Mouse (Mus musculus) liver, embryonic 15.5 days (tissue): ENCODE measurements around the gene Mrc1. TPM values are rescaled to one million over a fixed set of nuclear protein-coding genes. Genes with fewer than 3 reads are reported as not detected.

Experiments used
- ATAC-seq: fragments of 200-750 bp; cut with Nextera tagmentation; 2 replicates; pipeline ENCODE4 v1.8.0; 2017; ENCODE audit warnings: moderate number of reproducible peaks, mild to moderate bottlenecking, moderate library complexity; ENCODE audit not compliant: insufficient read depth
- H3K27ac ChIP-seq: fragments of 300-500 bp; sonication (generic); replicated peaks from 2 replicates; pipeline ENCODE4 v1.5.1; 2015; ENCODE audit warnings: mild to moderate bottlenecking, inconsistent platforms
- H3K27me3 ChIP-seq: fragments of 300-500 bp; sonication (generic); 2 replicates; pipeline ENCODE4 v1.6.1; 2015; ENCODE audit warnings: mild to moderate bottlenecking, inconsistent platforms
- H3K36me3 ChIP-seq: fragments of 300-500 bp; sonication (generic); replicated peaks from 2 replicates; pipeline ENCODE4 v1.6.1; 2015; ENCODE audit warnings: moderate library complexity, mild to moderate bottlenecking, inconsistent platforms
- H3K4me1 ChIP-seq: fragments of 300-500 bp; sonication (generic); replicated peaks from 2 replicates; pipeline ENCODE4 v1.6.1; 2015; ENCODE audit warnings: inconsistent platforms
- H3K4me2 ChIP-seq: fragments of 300-500 bp; sonication (generic); 2 replicates; pipeline ENCODE4 v1.6.1; 2015; ENCODE audit warnings: moderate library complexity, mild to moderate bottlenecking, inconsistent platforms
- H3K4me3 ChIP-seq: fragments of 300-500 bp; sonication (generic); replicated peaks from 2 replicates; pipeline ENCODE4 v1.5.1; 2015; ENCODE audit warnings: mild to moderate bottlenecking, inconsistent platforms
- H3K9ac ChIP-seq: fragments of 300-500 bp; sonication (generic); 2 replicates; pipeline ENCODE4 v1.6.1; 2015; ENCODE audit warnings: moderate library complexity, mild to moderate bottlenecking, inconsistent platforms
- H3K9me3 ChIP-seq: fragments of 300-500 bp; sonication (generic); replicated peaks from 2 replicates; pipeline ENCODE4 v1.6.1; 2016; ENCODE audit warnings: inconsistent platforms
- WGBS: fragments of 180-500 bp; shearing (Covaris S2); methylation state at CpG from one replicate; pipeline ENCODE4 v1.1.7; 2015; ENCODE audit warnings: mixed read lengths; ENCODE audit not compliant: insufficient replicate concordance; 5-methylcytosine and 5-hydroxymethylcytosine counted together
- polyA plus RNA-seq: library from polyadenylated mRNA; unstranded; fragments of >200 nt; fragmentation: Nextera tagmentation; extraction: Ambion mirVana; gene quantifications from 2 replicates; pipeline ENCODE4 v1.2.1, GENCODE M21; 2015

The Mrc1 gene
- polyA plus RNA-seq, 1 experiment from 2014 or later = 8.1 TPM

DNA sequence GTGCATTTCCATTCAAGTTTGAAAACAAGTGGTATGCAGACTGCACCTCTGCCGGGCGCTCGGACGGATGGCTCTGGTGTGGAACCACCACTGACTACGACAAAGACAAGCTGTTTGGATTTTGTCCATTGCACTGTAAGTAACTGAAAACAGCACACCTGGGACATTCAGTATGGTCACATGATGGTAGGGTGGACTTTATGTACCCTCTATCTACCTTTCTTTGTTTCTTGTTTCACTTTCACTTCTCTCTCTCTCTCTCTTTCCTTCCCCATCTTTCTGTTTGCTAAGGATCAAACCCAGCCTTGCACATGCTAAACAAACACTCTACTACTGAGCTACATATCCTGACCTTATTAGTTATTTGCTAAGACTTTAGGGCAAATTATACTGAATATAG lies 15.0 kb downstream of the Mrc1 start:
- no peaks in the 10 kb centered on the region for H3K27me3 ChIP-seq
- WGBS = 80% methylated on average over 5 of the region's 5 CpGs
- no peak overlapping the region for H3K9ac ChIP-seq
- H3K27ac ChIP-seq = no peak overlapping the region
- H3K9me3 ChIP-seq = no peaks in the 10 kb centered on the region
- ATAC-seq = no peak
- no peaks in the 10 kb centered on the region for H3K36me3 ChIP-seq
- H3K4me2 ChIP-seq = no peak overlapping the region
- no peak overlapping the region for H3K4me3 ChIP-seq
- H3K4me1 ChIP-seq = no peaks in the 10 kb centered on the region

GRCm38 (mm10) chr2:14244668-14245067 lies 15.5 kb downstream of the Mrc1 start:
- Histone ChIP-seq H3K27me3 (no peaks in the 10 kb centered on the region), H3K27ac (no peak overlapping the region), H3K4me3 (no peak overlapping the region), H3K4me1 (no peaks in the 10 kb centered on the region), H3K36me3 (no peaks in the 10 kb centered on the region), H3K9ac (no peak overlapping the region), H3K9me3 (no peaks in the 10 kb centered on the region), H3K4me2 (no peak overlapping the region)
- ATAC-seq = no peak
- 32% methylated on average over 2 of the region's 2 CpGs for WGBS

DNA sequence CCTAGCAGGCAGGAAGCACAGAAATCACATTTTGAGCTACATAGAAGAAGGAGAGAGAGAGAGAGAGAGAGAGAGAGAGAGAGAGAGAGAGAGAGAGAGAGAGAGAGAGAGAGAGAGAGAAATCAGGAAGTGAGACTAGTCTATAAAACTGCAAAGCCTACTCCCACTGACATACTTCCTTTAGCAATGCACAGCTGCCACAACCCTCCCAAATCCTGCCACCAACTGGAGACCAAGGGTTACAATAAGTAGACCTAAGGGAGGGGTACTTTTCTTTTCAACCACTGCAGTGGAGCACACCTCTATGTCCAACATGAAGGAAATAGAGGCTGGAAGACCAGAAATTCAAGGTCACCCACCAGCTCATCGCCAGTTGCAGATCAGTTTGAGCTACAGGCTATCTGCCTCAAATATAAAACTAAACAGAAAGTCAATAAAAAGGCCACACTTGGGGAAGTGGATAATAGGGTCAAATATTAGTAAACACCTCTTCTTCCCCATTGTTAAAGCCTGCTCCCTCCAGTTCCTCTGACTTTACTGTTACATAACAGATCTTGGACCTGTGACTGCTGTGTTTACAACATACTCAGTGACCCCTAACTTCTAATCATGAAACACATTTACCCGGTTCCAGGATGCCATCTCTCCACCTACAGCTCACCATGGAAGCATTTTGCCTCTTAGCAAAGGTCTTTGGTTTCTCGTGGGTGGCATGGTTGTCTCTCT lies 20.8 kb downstream of the Mrc1 start:
- Histone ChIP-seq H3K27ac (no peak overlapping the region), H3K4me2 (no peak overlapping the region), H3K4me1 (no peaks in the 10 kb centered on the region), H3K9ac (no peak overlapping the region), H3K4me3 (no peak overlapping the region), H3K27me3 (no peaks in the 10 kb centered on the region), H3K9me3 (no peaks in the 10 kb centered on the region), H3K36me3 (no peaks in the 10 kb centered on the region)
- 41% methylated on average over 3 of the region's 3 CpGs for WGBS
- ATAC-seq = no peak; the same call in 1 of the 2 replicates

DNA sequence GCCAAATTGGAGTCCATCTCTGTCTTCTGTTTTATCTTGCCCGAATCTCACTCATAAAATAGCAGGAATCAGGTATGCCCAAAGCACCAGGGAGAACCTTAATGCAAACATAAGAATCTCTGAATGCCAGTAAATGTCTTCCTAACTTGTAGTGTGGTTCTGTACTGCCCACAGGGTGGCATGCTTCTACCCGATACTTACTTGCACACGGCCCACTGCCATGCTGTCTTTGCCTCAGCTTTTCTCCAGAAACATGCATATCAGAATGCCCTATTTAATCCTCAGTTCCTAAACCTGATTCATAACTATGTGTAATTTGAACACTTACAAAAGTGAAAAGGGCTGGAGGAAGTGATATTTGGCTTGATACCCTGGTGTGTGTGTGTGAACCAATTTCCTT lies 22.7 kb downstream of the Mrc1 start:
- Histone ChIP-seq H3K27ac (no peak overlapping the region), H3K9ac (no peak overlapping the region), H3K27me3 (no peaks in the 10 kb centered on the region), H3K4me2 (no peak overlapping the region), H3K4me1 (no peaks in the 10 kb centered on the region), H3K4me3 (no peak overlapping the region), H3K36me3 (no peaks in the 10 kb centered on the region), H3K9me3 (no peaks in the 10 kb centered on the region)
- ATAC-seq = no peak
- 48% methylated on average over 3 of the region's 3 CpGs for WGBS

DNA sequence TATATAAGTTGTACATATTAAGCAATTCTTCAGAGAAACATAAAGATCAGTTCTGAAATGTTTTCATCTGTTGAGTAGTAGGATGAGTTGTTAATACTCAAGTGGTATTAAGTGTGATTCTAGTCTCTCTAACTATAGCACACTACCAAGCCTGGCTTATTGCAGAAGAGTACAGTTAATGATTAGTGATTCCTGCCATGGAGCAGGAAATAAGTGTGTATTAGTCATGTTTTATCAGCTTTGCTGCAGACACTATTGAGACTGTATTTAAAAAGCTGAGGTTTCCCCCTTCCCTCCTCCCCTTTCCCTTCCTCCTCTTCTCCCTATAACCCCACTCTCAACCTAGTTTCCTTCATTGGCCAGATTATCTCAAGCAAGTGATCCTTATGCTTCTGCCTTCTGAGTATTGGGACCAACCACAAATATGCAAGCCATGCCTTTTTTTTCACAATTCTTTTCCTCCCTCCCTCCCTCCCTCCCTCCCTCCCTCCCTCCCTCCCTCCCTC lies 29.2 kb downstream of the Mrc1 start:
- Histone ChIP-seq H3K36me3 (no peaks in the 10 kb centered on the region), H3K9me3 (no peaks in the 10 kb centered on the region), H3K27me3 (no peaks in the 10 kb centered on the region), H3K4me3 (no peak overlapping the region), H3K4me1 (no peaks in the 10 kb centered on the region), H3K4me2 (no peak overlapping the region), H3K9ac (no peak overlapping the region), H3K27ac (no peak overlapping the region)
- no peak for ATAC-seq

GRCm38 (mm10) chr2:14262090-14262489 lies 32.9 kb downstream of the Mrc1 start:
- Histone ChIP-seq H3K27ac (no peak overlapping the region), H3K9ac (no peak overlapping the region), H3K4me1 (no peaks in the 10 kb centered on the region), H3K4me2 (no peak overlapping the region), H3K36me3 (no peaks in the 10 kb centered on the region), H3K4me3 (no peak overlapping the region), H3K27me3 (no peaks in the 10 kb centered on the region), H3K9me3 (no peaks in the 10 kb centered on the region)
- 45% methylated on average over 1 of the region's 1 CpGs for WGBS
- no peak for ATAC-seq

- 20% methylated on average over 1 of the region's 1 CpGs for WGBS
- no peak overlapping the region for H3K4me3 ChIP-seq
- H3K27ac ChIP-seq = no peak overlapping the region
- H3K4me1 ChIP-seq = no peaks in the 10 kb centered on the region
- no peak for ATAC-seq
- no peak overlapping the region for H3K9ac ChIP-seq
- no peaks in the 10 kb centered on the region for H3K36me3 ChIP-seq
- no peak overlapping the region for H3K4me2 ChIP-seq
- no peaks in the 10 kb centered on the region for H3K9me3 ChIP-seq
- H3K27me3 ChIP-seq = no peaks in the 10 kb centered on the region
These were observed 40.0 kb downstream of the Mrc1 start for GRCm38 (mm10) chr2:14269160-14269559.

GRCm38 (mm10) chr2:14272088-14272487 lies 42.9 kb downstream of the Mrc1 start:
- H3K27ac ChIP-seq = no peak overlapping the region
- WGBS = 29% methylated on average over 1 of the region's 1 CpGs
- no peak overlapping the region for H3K4me2 ChIP-seq
- ATAC-seq = no peak
- H3K36me3 ChIP-seq = no peaks in the 10 kb centered on the region
- no peak overlapping the region for H3K9ac ChIP-seq
- no peaks in the 10 kb centered on the region for H3K4me1 ChIP-seq
- no peaks in the 10 kb centered on the region for H3K27me3 ChIP-seq
- H3K4me3 ChIP-seq = no peak overlapping the region
- H3K9me3 ChIP-seq = no peaks in the 10 kb centered on the region

GRCm38 (mm10) chr2:14275796-14276195 lies 46.6 kb downstream of the Mrc1 start:
- no peak for ATAC-seq
- WGBS = 59% methylated on average over 5 of the region's 5 CpGs
- Histone ChIP-seq H3K36me3 (no peaks in the 10 kb centered on the region), H3K27me3 (no peaks in the 10 kb centered on the region), H3K4me1 (no peaks in the 10 kb centered on the region), H3K27ac (no peak overlapping the region), H3K4me3 (no peak overlapping the region), H3K9ac (no peak overlapping the region), H3K4me2 (no peak overlapping the region), H3K9me3 (no peaks in the 10 kb centered on the region)

DNA sequence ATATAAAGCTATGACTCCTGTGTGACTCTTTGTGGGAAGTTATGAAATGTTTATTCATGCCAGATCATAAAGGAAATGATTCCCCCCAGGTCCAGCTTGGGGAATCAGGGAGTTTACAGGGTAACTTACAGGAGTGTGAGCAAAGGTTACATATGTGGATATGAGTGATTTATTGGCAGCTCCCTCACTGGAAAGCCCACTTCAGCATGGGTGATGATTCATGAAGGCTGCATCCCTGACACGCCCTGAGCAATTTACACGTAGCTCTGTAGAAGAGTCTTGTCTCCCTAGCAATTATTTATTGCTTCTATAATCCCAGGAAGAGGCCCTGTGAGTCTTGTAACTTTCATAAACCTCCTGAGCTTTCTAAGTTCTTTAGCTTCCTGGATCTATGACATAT lies 50.1 kb downstream of the Mrc1 start:
- Histone ChIP-seq H3K9me3 (no peaks in the 10 kb centered on the region), H3K27ac (no peak overlapping the region), H3K27me3 (no peaks in the 10 kb centered on the region), H3K36me3 (no peaks in the 10 kb centered on the region), H3K4me3 (no peak overlapping the region), H3K4me1 (no peaks in the 10 kb centered on the region), H3K9ac (no peak overlapping the region), H3K4me2 (no peak overlapping the region)
- no peak for ATAC-seq
- 44% methylated on average over 2 of the region's 2 CpGs for WGBS

DNA sequence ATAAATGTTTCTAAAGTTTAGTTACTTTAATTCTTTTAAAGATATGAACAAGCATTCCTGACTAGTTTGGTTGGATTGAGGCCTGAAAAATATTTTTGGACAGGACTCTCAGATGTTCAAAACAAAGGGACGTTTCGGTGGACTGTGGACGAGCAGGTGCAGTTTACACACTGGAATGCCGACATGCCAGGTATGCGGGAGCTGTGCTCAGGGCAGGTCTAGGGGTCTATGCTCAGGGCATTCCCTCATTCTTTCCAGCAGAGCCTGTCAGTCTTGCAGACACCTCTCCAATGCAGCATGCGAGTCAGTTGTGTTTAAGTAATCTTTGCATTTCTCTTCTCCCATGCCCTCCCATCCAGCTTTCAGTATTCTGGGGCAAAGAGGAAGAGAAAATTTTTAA lies 50.6 kb downstream of the Mrc1 start:
- no peak overlapping the region for H3K4me2 ChIP-seq
- H3K4me1 ChIP-seq = no peaks in the 10 kb centered on the region
- H3K27me3 ChIP-seq = no peaks in the 10 kb centered on the region
- no peaks in the 10 kb centered on the region for H3K36me3 ChIP-seq
- no peak overlapping the region for H3K4me3 ChIP-seq
- ATAC-seq = no peak
- H3K9me3 ChIP-seq = no peaks in the 10 kb centered on the region
- no peak overlapping the region for H3K9ac ChIP-seq
- WGBS = 67% methylated on average over 6 of the region's 6 CpGs
- no peak overlapping the region for H3K27ac ChIP-seq

- H3K9me3 ChIP-seq = no peaks in the 10 kb centered on the region
- ATAC-seq = no peak
- no peaks in the 10 kb centered on the region for H3K4me1 ChIP-seq
These were observed 66.1 kb downstream of the Mrc1 start for GRCm38 (mm10) chr2:14295334-14295733.

More at GRCm38 (mm10) chr2:14295334-14295733, 66.1 kb downstream of the Mrc1 start:
- H3K27me3 ChIP-seq = no peaks in the 10 kb centered on the region
- no peaks in the 10 kb centered on the region for H3K36me3 ChIP-seq
- H3K4me2 ChIP-seq = no peak overlapping the region
- WGBS = 17% methylated on average over 5 of the region's 5 CpGs
- H3K9ac ChIP-seq = no peak overlapping the region
- H3K27ac ChIP-seq = no peak overlapping the region
- no peak overlapping the region for H3K4me3 ChIP-seq
